Mouse (Mus musculus) stomach, embryonic 15.5 days (tissue): ENCODE results near the gene Evpl. TPM values are rescaled to one million over a fixed set of nuclear protein-coding genes. Genes with fewer than 3 reads are reported as not detected.
A peak's percentile ranks its signal among the peaks of the same experiment; 100 is the strongest.

ENCODE experiments used
- ATAC-seq: fragments of 200-750 bp; cut with Nextera tagmentation; 2 replicates; pipeline ENCODE4 v1.8.0; 2017; ENCODE audit warnings: low read depth, moderate number of reproducible peaks, moderate TSS enrichment; ENCODE audit not compliant: insufficient read depth, low FRiP score
- H3K27ac ChIP-seq: fragments of 300-500 bp; sonication (generic); 2 replicates; pipeline ENCODE4 v1.5.1; 2015; ENCODE audit warnings: mild to moderate bottlenecking, inconsistent platforms
- H3K27me3 ChIP-seq: fragments of 300-500 bp; sonication (generic); replicated peaks from 2 replicates; pipeline ENCODE4 v1.6.1; 2015; ENCODE audit warnings: inconsistent platforms
- H3K36me3 ChIP-seq: fragments of 300-500 bp; sonication (generic); 2 replicates; pipeline ENCODE4 v1.6.1; 2015; ENCODE audit warnings: inconsistent platforms
- H3K4me1 ChIP-seq: fragments of 300-500 bp; sonication (generic); 2 replicates; pipeline ENCODE4 v1.6.1; 2015; ENCODE audit warnings: inconsistent platforms
- H3K4me2 ChIP-seq: fragments of 300-500 bp; sonication (generic); 2 replicates; pipeline ENCODE4 v1.6.1; 2015; ENCODE audit warnings: mild to moderate bottlenecking, inconsistent platforms
- H3K4me3 ChIP-seq: fragments of 300-500 bp; sonication (generic); replicated peaks from 2 replicates; pipeline ENCODE4 v1.5.1; 2015; ENCODE audit warnings: inconsistent platforms
- H3K9ac ChIP-seq: fragments of 300-500 bp; sonication (generic); 2 replicates; pipeline ENCODE4 v1.6.1; 2015; ENCODE audit warnings: inconsistent platforms
- H3K9me3 ChIP-seq: fragments of 300-500 bp; sonication (generic); 2 replicates; pipeline ENCODE4 v1.6.1; 2016; ENCODE audit warnings: inconsistent platforms
- WGBS: fragments of 180-500 bp; shearing (Covaris S2); methylation state at CpG from one replicate; pipeline ENCODE4 v1.1.7; 2015; 5-methylcytosine and 5-hydroxymethylcytosine counted together
- polyA plus RNA-seq: library from polyadenylated mRNA; unstranded; fragments of >200 nt; fragmentation: Nextera tagmentation; extraction: Ambion mirVana; gene quantifications from 2 replicates; pipeline ENCODE4 v1.2.1, GENCODE M21; 2015

Gene Evpl
- polyA plus RNA-seq, 1 experiment from 2014 or later = 17.0 TPM

- no peaks in the 10 kb centered on the region; the same call in 1 of the 2 replicates for H3K4me1 ChIP-seq
- H3K27ac ChIP-seq = peak overlapping the region; percentile 71; the same call in 1 of the 2 replicates
- 65% methylated on average over 9 of the region's 9 CpGs for WGBS
- no peak overlapping the region for H3K4me3 ChIP-seq
- no peak for ATAC-seq
- no peak overlapping the region for H3K4me2 ChIP-seq
- no peaks in the 10 kb centered on the region for H3K27me3 ChIP-seq
- no peak overlapping the region for H3K9ac ChIP-seq
- no peaks in the 10 kb centered on the region for H3K9me3 ChIP-seq
- H3K36me3 ChIP-seq = peaks cover 68% of the 10 kb centered on the region
Observed at GRCm38 (mm10) chr11:116254627-116255026, 16.8 kb upstream of the Evpl start.

DNA sequence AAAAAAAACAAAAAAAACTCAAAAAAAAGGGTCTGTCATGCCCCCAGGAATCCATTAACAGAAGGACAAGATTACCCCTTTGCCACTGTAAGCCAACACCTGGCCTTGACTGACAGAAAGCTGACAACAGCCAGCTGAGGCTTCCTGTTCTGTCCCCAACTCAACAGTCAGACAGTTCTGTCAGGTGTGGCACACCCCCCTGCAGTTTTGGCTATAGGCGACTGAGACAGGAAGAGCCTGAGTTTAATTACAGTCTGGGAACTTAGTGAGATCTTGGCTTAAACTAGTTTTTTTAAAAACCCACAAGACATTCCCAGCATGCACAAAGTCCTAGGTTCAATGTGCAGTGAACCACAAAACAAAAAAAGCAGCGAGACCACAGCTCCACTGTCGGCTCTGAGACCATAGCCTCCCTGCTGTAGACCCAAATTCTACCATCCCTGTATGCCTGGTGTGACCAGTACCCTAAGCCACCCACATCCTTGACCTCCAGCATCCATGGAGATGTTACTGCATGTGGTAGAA, 15.3 kb upstream of the Evpl start:
- H3K27me3 ChIP-seq = no peaks in the 10 kb centered on the region
- no peak overlapping the region for H3K4me3 ChIP-seq
- no peaks in the 10 kb centered on the region; the same call in 1 of the 2 replicates for H3K4me1 ChIP-seq
- no peak overlapping the region for H3K4me2 ChIP-seq
- H3K9ac ChIP-seq = no peak overlapping the region
- H3K36me3 ChIP-seq = peaks cover 70% of the 10 kb centered on the region
- H3K27ac ChIP-seq = no peak overlapping the region
- H3K9me3 ChIP-seq = no peaks in the 10 kb centered on the region
- WGBS = 84% methylated on average over 3 of the region's 3 CpGs
- ATAC-seq = no peak

DNA sequence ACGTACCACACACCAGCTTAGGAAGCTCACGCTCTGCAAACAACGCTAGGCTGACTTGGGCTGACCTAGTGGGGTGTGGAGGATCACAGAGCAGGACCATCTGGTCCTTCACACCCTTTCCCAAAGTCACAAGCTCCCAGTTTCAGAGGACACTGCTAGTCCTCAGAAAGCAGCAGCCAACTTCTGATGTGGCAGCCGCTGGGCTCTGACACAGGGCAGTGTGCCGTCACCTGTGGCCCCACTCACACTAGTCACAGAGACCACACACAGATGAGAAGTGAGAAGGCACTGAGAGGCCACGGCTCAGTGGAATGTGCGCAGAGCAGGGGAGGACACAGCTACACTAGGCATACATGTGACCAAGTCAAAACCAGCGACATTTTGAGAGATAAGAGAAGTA, 13.0 kb upstream of the Evpl start:
- no peaks in the 10 kb centered on the region for H3K27me3 ChIP-seq
- H3K36me3 ChIP-seq = peaks cover 79% of the 10 kb centered on the region
- no peak for ATAC-seq
- no peak overlapping the region for H3K4me3 ChIP-seq
- 88% methylated on average over 8 of the region's 8 CpGs for WGBS
- no peak overlapping the region for H3K4me2 ChIP-seq
- no peak overlapping the region for H3K9ac ChIP-seq
- H3K27ac ChIP-seq = no peak overlapping the region
- H3K9me3 ChIP-seq = no peaks in the 10 kb centered on the region
- no peaks in the 10 kb centered on the region for H3K4me1 ChIP-seq

DNA sequence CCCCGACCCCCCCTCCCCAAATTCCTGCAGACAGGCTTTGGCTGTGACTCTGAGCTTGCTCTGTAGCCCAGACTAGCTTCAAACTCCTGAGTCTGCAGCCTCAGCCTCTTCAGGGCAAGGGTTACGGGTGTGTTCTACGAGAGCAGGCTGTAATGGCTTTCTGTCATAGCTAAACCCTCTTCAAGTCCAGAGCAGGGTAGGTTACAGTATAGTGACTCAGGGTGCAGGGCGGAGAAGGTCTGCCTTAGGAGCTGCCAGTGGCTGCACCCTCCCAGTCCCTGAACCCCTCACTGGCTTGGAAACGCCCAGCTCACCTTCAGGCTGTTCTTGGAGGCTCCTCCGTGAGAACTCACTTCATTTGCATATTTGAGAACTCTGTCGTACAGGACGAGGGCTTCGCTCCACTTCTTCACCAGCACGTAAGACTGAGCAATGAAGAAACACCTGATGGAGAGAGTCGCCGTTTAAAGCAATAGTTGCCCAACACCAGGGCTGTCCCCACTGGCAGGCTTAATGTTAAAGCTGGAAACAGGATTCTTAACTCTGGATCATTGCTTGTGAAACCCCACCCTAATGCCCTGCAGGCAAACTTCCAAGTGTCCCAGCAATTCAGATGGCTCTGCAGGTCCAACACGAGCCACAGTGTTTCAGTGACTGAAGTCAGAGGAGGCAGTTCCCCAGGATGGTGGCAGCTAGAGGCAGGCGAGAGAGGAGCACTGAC, 9.8 kb upstream of the Evpl start:
- no peak for ATAC-seq
- H3K27ac ChIP-seq = no peak overlapping the region
- no peaks in the 10 kb centered on the region for H3K4me1 ChIP-seq
- H3K9me3 ChIP-seq = no peaks in the 10 kb centered on the region
- H3K36me3 ChIP-seq = peaks cover 75% of the 10 kb centered on the region
- H3K4me2 ChIP-seq = no peak overlapping the region
- 76% methylated on average over 14 of the region's 14 CpGs for WGBS
- H3K27me3 ChIP-seq = no peaks in the 10 kb centered on the region
- no peak overlapping the region for H3K9ac ChIP-seq
- H3K4me3 ChIP-seq = no peak overlapping the region

- ATAC-seq = no peak
- H3K9me3 ChIP-seq = no peaks in the 10 kb centered on the region
- peaks cover 58% of the 10 kb centered on the region for H3K36me3 ChIP-seq
- H3K9ac ChIP-seq = no peak overlapping the region
- H3K4me1 ChIP-seq = no peaks in the 10 kb centered on the region
- no peak overlapping the region for H3K4me3 ChIP-seq
- no peak overlapping the region for H3K27ac ChIP-seq
- H3K4me2 ChIP-seq = no peak overlapping the region
- WGBS = 67% methylated on average over 6 of the region's 6 CpGs
- no peaks in the 10 kb centered on the region for H3K27me3 ChIP-seq
Observed at GRCm38 (mm10) chr11:116245616-116246015, 7.7 kb upstream of the Evpl start.

DNA sequence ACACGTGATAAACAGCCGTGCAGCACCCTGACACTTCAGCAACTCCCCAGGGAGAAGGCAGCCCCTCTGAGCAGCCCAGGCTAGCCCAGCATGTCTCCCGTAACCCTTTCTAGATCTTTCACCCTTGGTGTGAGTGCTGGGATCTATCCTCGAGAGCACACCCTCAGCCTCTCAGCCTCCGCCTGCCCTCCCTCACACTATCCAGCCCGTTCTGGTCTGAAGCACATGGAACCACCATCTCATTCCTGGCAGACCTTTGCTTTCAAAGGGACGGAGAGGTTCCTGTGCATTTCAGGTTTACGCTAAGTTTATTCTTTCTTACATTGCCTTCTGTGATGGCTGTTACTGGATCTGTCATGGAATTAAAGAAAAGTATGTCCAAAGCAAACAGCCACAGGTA, 6.7 kb upstream of the Evpl start:
- no peaks in the 10 kb centered on the region; the same call in 1 of the 2 replicates for H3K4me1 ChIP-seq
- no peak overlapping the region for H3K4me3 ChIP-seq
- H3K27me3 ChIP-seq = no peaks in the 10 kb centered on the region
- no peak overlapping the region for H3K27ac ChIP-seq
- WGBS = 71% methylated on average over 8 of the region's 8 CpGs
- no peak overlapping the region for H3K4me2 ChIP-seq
- no peak overlapping the region for H3K9ac ChIP-seq
- peaks cover 49% of the 10 kb centered on the region for H3K36me3 ChIP-seq
- no peak for ATAC-seq
- H3K9me3 ChIP-seq = no peaks in the 10 kb centered on the region

DNA sequence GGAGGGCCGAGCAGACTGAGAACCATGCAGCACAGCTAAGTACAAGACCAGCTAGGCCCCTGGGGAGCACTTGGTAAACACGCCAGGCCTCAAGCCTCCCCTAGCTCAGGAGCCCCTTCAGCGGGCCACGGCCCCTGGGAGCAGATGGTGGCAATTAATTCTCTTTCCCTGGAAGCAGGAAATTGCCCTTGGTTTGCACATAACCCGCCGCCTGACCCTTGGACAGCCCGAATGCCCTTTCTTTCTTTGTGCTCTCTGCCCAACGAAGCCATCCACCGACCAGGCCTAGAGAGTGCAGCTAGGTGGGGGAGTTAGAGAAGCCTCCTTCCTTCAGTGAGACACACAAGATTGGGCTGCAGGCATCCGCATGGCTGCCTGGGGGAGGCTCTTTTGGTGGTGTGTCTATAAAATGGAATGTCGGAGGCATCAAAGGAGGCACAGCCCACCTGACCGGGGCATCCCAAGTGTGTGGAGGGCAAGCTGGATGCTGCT, 3.9 kb upstream of the Evpl start:
- Histone ChIP-seq H3K9me3 (no peaks in the 10 kb centered on the region), H3K36me3 (peaks cover 29% of the 10 kb centered on the region), H3K4me2 (no peak overlapping the region), H3K27me3 (no peaks in the 10 kb centered on the region), H3K9ac (no peak overlapping the region), H3K27ac (no peak overlapping the region), H3K4me3 (no peak overlapping the region), H3K4me1 (no peaks in the 10 kb centered on the region; the same call in 1 of the 2 replicates)
- 44% methylated on average over 12 of the region's 12 CpGs for WGBS
- ATAC-seq = no peak

- Histone ChIP-seq H3K36me3 (0 out of 2 replicates have a peak, but pooled peaks cover 10% of the 10 kb centered on the region), H3K4me2 (no peak overlapping the region), H3K27me3 (no peaks in the 10 kb centered on the region), H3K4me1 (no peaks in the 10 kb centered on the region; the same call in 1 of the 2 replicates), H3K9ac (no peak overlapping the region), H3K4me3 (no peak overlapping the region), H3K9me3 (no peaks in the 10 kb centered on the region), H3K27ac (no peak overlapping the region)
- WGBS = 46% methylated on average over 7 of the region's 7 CpGs
- ATAC-seq = no peak
Observed at GRCm38 (mm10) chr11:116239797-116240196, 1.9 kb upstream of the Evpl start.

- no peaks in the 10 kb centered on the region for H3K36me3 ChIP-seq
- no peak overlapping the region for H3K27ac ChIP-seq
- no peak overlapping the region for H3K4me3 ChIP-seq
- no peak overlapping the region for H3K4me2 ChIP-seq
- H3K9me3 ChIP-seq = no peaks in the 10 kb centered on the region
- ATAC-seq = no peak
- 85% methylated on average over 8 of the region's 8 CpGs for WGBS
- H3K9ac ChIP-seq = no peak overlapping the region
- H3K27me3 ChIP-seq = no peaks in the 10 kb centered on the region
- H3K4me1 ChIP-seq = peaks cover 14% of the 10 kb centered on the region
Observed at GRCm38 (mm10) chr11:116234901-116235300, 3.0 kb downstream of the Evpl start.

GRCm38 (mm10) chr11:116232427-116232826, 5.5 kb downstream of the Evpl start:
- Histone ChIP-seq H3K36me3 (no peaks in the 10 kb centered on the region), H3K4me1 (peaks cover 24% of the 10 kb centered on the region), H3K27ac (no peak overlapping the region), H3K27me3 (no peaks in the 10 kb centered on the region), H3K4me3 (no peak overlapping the region), H3K9ac (no peak overlapping the region), H3K9me3 (no peaks in the 10 kb centered on the region), H3K4me2 (0 out of 2 replicates have a peak overlapping the region, but pooled peaks have one; percentile 5)
- 43% methylated on average over 17 of the region's 17 CpGs for WGBS
- ATAC-seq = no peak

DNA sequence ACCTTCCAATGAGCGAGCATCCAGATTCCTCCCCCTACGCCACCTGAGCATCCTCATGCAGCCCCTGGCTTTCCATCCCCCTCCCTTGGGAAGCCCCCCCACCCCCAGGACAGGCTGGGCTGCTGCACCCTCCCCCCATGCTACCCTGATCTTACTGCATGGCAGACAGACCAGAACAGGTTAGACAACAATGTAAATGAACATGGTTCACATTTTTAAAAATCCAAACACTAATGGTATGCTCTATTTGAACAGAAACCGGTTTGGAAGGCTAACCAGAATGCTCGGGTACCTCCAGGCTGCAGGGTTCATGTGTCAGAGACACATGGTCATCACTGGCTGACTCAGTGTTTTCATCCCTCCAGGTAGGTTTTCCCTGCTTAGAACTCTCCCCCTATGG, 9.2 kb downstream of the Evpl start:
- Histone ChIP-seq H3K36me3 (no peaks in the 10 kb centered on the region), H3K4me1 (peaks cover 24% of the 10 kb centered on the region)
- WGBS = 62% methylated on average over 4 of the region's 4 CpGs

GRCm38 (mm10) chr11:116226414-116226813, 11.5 kb downstream of the Evpl start:
- H3K4me1 ChIP-seq = peaks cover 16% of the 10 kb centered on the region
- 0 out of 2 replicates have a peak, but pooled peaks cover 3% of the 10 kb centered on the region for H3K36me3 ChIP-seq
- H3K27me3 ChIP-seq = peaks cover 13% of the 10 kb centered on the region
- H3K9me3 ChIP-seq = no peaks in the 10 kb centered on the region
- WGBS = 3% methylated on average over 2 of the region's 2 CpGs
- no peak overlapping the region for H3K27ac ChIP-seq
- H3K4me3 ChIP-seq = no peak overlapping the region
- H3K4me2 ChIP-seq = no peak overlapping the region
- no peak overlapping the region for H3K9ac ChIP-seq
- no peak for ATAC-seq

More for the DNA sequence above, 9.2 kb downstream of the Evpl start:
- Histone ChIP-seq H3K27me3 (peaks cover 3% of the 10 kb centered on the region; the same call in 1 of the 2 replicates), H3K27ac (no peak overlapping the region), H3K4me3 (no peak overlapping the region), H3K9me3 (no peaks in the 10 kb centered on the region), H3K4me2 (no peak overlapping the region), H3K9ac (no peak overlapping the region)
- ATAC-seq = peak; percentile 32; the same call in 1 of the 2 replicates
